Mouse (Mus musculus) ES-Bruce4 (cell line): Measurements from ENCODE around the gene Mc3r. TPM values are rescaled to one million over a fixed set of nuclear protein-coding genes. Genes with fewer than 3 reads are reported as not detected.

Experiments
- H3K27ac ChIP-seq: 2 replicates; pipeline ENCODE4 v1.5.1; 2012; ENCODE audit warnings: low read length, inconsistent platforms; ENCODE audit not compliant: insufficient read depth
- H3K27me3 ChIP-seq: 2 replicates; pipeline ENCODE4 v1.6.1; 2012; ENCODE audit warnings: mild to moderate bottlenecking, low read length, inconsistent platforms; ENCODE audit not compliant: control insufficient read depth, poor library complexity, insufficient read depth, severe bottlenecking
- H3K36me3 ChIP-seq: 2 replicates; pipeline ENCODE4 v1.6.1; 2012; ENCODE audit warnings: inconsistent platforms, mild to moderate bottlenecking, low read length, moderate library complexity; ENCODE audit not compliant: control insufficient read depth, poor library complexity, insufficient read depth, severe bottlenecking
- H3K4me1 ChIP-seq: one replicate; pipeline ENCODE4 v1.8.1; 2011; ENCODE audit warnings: low read length; ENCODE audit not compliant: control insufficient read depth, insufficient read depth
- H3K4me3 ChIP-seq: 2 replicates; pipeline ENCODE4 v1.5.1; 2011; ENCODE audit warnings: low read depth, mild to moderate bottlenecking, low read length
- H3K9ac ChIP-seq: 2 replicates; pipeline ENCODE4 v1.6.1; 2012; ENCODE audit warnings: low read depth, mild to moderate bottlenecking, inconsistent platforms; ENCODE audit not compliant: poor library complexity, severe bottlenecking
- H3K9me3 ChIP-seq: replicated peaks from 2 replicates; pipeline ENCODE4 v1.6.1; 2012; ENCODE audit warnings: mild to moderate bottlenecking, low read length, inconsistent platforms; ENCODE audit not compliant: control insufficient read depth, poor library complexity, insufficient read depth, severe bottlenecking
- CTCF ChIP-seq: IDR thresholded peaks from one replicate; pipeline ENCODE4 v1.8.1; 2011; ENCODE audit warnings: low read depth, low read length
- EP300 ChIP-seq: IDR thresholded peaks from 2 replicates; pipeline ENCODE4 v1.6.1; 2011; ENCODE audit warnings: low read depth, low read length; ENCODE audit not compliant: insufficient read depth
- POLR2A ChIP-seq: IDR thresholded peaks from one replicate; pipeline ENCODE4 v1.8.1; 2011; ENCODE audit warnings: low read length; ENCODE audit not compliant: insufficient read depth
- polyA plus RNA-seq: library from polyadenylated mRNA; stranded (reverse); fragments of >200 nt; gene quantifications from 2 replicates; pipeline ENCODE4 v1.2.4, GENCODE M21; 2011; ENCODE audit warnings: low read depth; ENCODE audit not compliant: missing spikeins, insufficient read depth, insufficient read length

The Mc3r gene
- polyA plus RNA-seq, 1 experiment, result not detected

DNA sequence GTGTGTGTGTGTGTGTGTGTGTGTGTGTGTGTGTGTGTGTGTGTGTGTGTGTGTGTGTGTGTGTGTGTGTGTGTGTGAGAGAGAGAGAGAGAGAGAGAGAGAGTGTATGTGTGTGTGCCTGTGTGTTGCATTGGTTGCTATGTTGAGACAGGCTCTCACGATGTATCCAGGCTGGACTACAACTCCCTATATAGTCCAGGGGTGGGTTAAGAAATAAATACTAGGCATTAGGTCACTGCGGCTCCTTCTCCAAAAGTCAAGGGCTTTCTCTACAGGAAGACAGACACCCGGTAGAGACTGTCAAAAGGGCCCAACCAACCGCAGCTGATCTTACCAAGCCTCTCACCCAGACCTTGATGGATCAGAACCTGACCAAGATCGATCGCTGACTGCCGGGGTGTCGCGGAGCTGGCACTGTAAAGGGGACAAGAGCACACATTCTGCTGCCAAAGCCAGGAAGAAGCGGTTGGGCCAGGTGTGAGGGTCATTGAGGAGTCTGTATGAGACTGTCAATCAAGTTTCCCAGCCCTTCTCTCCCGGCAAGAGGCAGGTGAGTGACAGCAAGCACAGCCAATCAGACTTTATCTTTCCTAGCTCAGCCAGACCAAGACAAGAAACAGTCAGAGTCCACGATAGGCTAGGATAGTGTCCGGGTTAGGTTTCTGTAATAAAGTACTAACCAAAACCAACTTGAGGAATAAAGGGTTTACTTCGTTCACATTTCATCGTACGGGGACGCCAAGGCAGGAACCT is 32.0 kb upstream of the Mc3r start:
- H3K4me3 ChIP-seq, result no peak overlapping the region
- no peak for TF ChIP-seq CTCF
- TF ChIP-seq EP300, result no peak
- no peak for TF ChIP-seq POLR2A
- no peak overlapping the region for H3K27ac ChIP-seq
- H3K36me3 ChIP-seq, result no peaks in the 10 kb centered on the region
- no peaks in the 10 kb centered on the region for H3K27me3 ChIP-seq
- no peaks in the 10 kb centered on the region for H3K9me3 ChIP-seq
- peaks cover 3% of the 10 kb centered on the region for H3K4me1 ChIP-seq
- H3K9ac ChIP-seq, result no peak overlapping the region

DNA sequence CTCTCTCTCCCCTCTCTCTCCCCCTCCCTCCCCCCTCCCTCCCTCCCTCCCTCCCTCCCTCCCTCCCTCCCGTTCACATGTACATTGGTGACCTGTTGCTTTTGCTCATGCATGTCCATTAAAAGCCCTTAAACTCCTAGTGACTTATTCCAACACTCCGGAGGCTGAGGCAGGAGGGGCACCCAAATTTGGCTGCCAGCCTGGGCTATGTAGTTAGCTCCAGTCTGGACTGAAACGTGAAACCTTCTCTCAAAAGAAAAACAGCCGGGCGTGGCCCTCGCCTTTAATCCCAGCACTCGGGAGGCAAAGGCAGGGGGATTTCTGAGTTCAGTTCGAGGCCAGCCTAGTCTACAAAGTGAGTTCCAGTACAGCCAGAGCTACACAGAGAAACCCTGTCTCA is 30.4 kb upstream of the Mc3r start:
- Histone ChIP-seq H3K36me3 (no peaks in the 10 kb centered on the region), H3K4me3 (no peak overlapping the region), H3K27ac (no peak overlapping the region), H3K27me3 (no peaks in the 10 kb centered on the region), H3K9ac (no peak overlapping the region), H3K4me1 (peaks cover 3% of the 10 kb centered on the region), H3K9me3 (no peaks in the 10 kb centered on the region)
- TF ChIP-seq CTCF (no peak), EP300 (no peak), POLR2A (no peak)

- no peak overlapping the region for H3K27ac ChIP-seq
- TF ChIP-seq CTCF (peak; percentile 51), POLR2A (no peak)
Observed at GRCm38 (mm10) chr2:172219186-172219585, 29.1 kb upstream of the Mc3r start.

DNA sequence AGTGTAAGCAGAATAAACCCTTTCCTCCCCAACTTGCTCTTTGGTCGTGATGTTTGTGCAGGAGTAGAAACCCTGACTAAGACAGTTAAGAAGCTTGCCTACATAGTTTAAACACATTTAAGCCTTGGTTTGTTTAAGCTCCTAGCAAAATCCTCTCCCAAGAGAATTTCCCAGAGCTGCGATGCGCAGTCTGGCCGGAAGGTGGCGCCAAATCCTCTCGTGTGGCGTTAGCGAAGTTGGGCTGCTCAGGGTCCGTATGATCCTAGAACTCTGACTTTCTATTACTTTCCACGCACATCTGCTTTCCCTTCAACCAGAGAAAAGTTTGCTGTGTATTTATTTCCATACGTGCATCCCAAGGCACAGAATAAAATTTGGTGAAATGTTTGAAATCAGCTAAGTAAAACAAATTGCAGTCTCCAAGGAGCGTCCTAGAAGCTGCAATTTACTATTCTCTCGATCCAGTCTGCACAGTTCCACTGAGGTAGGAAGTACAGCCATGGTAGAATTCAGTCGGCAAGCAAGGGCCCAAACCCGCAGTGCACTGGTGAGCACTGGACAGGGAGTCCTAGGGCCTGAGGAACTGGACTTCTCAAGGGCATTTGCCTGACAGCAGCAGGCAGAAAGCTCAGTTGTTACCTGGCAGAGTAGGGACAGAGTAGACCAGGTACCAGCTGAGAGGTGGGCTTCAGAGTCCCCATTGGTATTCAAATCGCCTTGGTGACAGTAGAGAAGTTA is 26.5 kb upstream of the Mc3r start:
- H3K27me3 ChIP-seq, result no peaks in the 10 kb centered on the region
- H3K4me1 ChIP-seq, result peaks cover 3% of the 10 kb centered on the region
- no peaks in the 10 kb centered on the region for H3K9me3 ChIP-seq
- no peak overlapping the region for H3K27ac ChIP-seq
- TF ChIP-seq POLR2A (no peak), CTCF (peak; percentile 97)
- no peak overlapping the region for H3K4me3 ChIP-seq
- H3K9ac ChIP-seq, result no peak overlapping the region
- no peaks in the 10 kb centered on the region for H3K36me3 ChIP-seq

More at GRCm38 (mm10) chr2:172219186-172219585, 29.1 kb upstream of the Mc3r start:
- no peak overlapping the region for H3K4me3 ChIP-seq
- no peak overlapping the region for H3K9ac ChIP-seq
- no peaks in the 10 kb centered on the region for H3K27me3 ChIP-seq
- H3K36me3 ChIP-seq, result no peaks in the 10 kb centered on the region
- no peaks in the 10 kb centered on the region for H3K9me3 ChIP-seq
- peaks cover 3% of the 10 kb centered on the region for H3K4me1 ChIP-seq

DNA sequence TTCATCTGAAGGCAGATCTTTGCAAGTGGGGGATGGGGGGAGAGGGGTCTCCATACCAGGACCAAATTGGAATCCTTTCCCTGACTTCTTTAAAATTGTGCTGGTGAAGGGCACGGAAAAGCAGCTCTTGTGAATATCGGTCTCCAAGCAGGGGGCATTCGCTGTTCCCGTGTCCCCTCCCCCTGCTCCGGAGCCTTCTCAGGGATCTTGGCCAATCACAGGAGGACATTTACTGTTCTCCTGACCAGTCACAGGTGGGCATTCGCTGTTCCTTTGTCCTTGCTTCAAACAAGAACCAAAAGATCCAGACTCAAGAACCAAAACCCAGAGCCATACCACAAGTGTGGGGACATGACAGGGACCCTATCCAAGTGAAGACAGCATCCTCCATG is 25.9 kb upstream of the Mc3r start:
- H3K4me3 ChIP-seq, result no peak overlapping the region
- H3K9ac ChIP-seq, result no peak overlapping the region
- no peaks in the 10 kb centered on the region for H3K36me3 ChIP-seq
- no peaks in the 10 kb centered on the region for H3K27me3 ChIP-seq
- H3K27ac ChIP-seq, result no peak overlapping the region
- no peak for TF ChIP-seq EP300
- no peak for TF ChIP-seq POLR2A
- TF ChIP-seq CTCF, result no peak
- H3K9me3 ChIP-seq, result no peaks in the 10 kb centered on the region
- H3K4me1 ChIP-seq, result no peaks in the 10 kb centered on the region

DNA sequence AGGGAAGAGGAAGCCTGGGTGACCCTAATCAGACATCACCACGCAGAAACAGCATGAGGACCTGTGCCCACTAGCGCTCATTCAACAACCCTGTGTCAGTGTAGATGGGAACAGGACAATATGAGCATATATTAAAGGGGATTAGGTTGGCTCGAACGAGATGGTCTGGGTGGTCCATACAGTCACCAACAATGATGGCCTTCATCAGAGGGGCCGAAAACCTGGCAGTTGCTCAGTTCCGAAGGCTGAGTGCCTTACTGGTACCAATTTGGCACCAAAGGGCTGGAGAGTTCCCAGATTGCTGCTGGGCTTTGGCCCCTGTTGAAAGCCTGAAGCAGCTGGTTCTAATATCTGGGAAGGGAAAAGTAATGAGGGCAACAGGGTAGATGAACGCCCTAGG is 25.4 kb upstream of the Mc3r start:
- Histone ChIP-seq H3K27ac (no peak overlapping the region), H3K9me3 (no peaks in the 10 kb centered on the region), H3K36me3 (no peaks in the 10 kb centered on the region), H3K4me3 (no peak overlapping the region), H3K27me3 (no peaks in the 10 kb centered on the region), H3K9ac (no peak overlapping the region), H3K4me1 (no peaks in the 10 kb centered on the region)
- TF ChIP-seq CTCF (no peak), EP300 (no peak), POLR2A (no peak)
